Mouse (Mus musculus) urinary bladder, postnatal 14 days (tissue): Measurements from ENCODE around the gene Ripply3.
"Not testable (repeated sequence)": the region's sequence is repeated elsewhere in the genome, so short reads cannot be mapped to it uniquely, and the experiment has no call there.

Experiments used
- DNase-seq: peaks from one replicate; pipeline ENCODE4 v3.0.0; 2021; ENCODE audit warnings: low spot score

Gene Ripply3

DNA sequence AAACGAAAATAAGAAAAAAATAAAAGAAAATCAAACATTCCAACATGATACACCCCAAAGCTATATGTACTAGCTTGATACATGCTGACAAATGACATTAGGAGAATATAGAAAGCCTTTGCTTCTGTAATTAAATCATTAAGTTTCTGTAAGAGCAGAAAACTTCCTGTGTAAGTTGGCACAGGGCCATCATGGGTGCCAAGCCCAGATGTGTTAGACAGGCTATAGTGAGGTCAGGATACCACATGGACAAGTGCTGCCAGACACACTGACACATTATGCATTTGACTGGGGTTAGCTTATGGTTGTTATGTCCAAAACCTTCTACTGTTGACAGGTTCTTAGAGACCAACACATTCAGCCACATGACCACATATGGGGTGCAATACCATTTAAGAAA lies 13.0 kb upstream of the Ripply3 start:
- no peak for DNase-seq

DNA sequence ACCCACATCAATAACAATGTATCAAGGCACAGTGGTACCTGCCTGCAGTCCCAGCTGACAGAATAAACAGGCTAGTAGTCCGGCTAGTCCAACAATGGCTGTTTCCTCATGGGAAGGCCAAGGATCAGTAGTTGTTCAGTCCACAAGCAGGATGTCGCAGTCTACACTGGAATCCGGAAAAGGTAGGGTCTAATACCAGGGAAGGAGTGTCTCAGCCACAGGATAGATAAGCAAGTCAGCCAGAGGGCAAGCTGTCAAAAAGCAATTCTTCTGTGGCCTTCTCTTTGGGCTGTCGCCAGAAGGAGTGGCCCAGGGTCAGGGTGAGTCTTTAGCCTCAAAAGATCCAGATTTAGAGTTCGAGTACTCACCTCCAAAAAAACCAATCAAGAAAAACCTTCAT lies 10.5 kb upstream of the Ripply3 start:
- DNase-seq, result peak; percentile 52

DNA sequence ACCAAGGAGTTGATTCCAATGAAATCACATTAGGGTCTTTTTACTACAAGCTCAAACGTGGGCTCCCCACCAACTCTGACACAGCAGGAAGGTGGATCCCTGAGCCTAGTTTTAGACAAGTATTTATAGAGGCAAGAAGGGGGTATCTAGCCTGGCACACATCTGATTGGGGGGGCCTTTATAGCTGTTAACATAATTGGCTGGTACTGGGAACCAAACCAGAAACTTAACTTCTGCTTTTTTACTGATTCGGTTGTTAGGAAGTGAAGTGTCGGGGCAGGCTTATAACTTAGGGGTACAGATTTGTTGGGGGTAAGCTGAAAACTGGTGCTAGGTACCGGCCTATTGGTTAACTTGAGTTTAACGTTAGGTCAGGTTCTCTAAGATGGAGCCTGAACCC lies 8.0 kb upstream of the Ripply3 start:
- DNase-seq, result no peak

DNA sequence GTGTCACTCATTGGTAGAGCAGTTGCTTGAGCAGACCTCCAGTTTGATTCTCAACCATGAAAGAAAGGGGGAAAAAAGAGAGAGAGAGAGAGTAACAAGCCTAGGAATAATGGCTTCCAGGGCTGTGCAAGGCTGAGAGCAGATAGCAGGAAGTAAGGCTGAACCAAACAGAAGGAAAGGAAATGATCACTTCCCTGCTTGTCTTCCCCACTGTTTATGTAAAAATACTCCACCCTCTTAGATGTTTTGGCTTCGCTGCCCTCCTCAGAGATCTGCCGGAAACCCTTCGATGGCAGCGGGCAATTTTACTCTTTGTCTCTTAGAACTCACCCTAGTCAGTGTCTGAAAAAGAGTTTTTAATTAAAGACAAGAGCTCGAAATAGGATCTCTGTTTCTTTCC lies 4.5 kb upstream of the Ripply3 start:
- no peak for DNase-seq

DNA sequence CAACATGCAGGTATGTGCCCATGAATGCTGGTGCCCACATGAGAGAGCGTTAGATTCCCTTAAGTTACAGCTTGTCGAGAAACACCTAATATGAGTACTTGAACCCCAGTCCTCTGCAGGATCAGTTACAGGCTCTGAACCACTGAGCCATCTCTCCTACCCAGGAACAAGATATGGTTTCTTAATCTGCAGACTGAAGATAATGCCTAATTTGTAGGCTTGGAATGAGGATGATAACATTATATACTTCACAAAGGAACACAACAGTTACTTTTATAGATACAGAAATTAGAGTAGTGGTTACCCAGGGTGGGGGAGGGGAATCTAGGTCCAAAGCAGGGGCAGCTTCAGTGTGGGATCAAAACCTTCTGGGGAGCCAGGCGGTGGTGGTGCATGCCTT lies 2.2 kb upstream of the Ripply3 start:
- no peak for DNase-seq

DNA sequence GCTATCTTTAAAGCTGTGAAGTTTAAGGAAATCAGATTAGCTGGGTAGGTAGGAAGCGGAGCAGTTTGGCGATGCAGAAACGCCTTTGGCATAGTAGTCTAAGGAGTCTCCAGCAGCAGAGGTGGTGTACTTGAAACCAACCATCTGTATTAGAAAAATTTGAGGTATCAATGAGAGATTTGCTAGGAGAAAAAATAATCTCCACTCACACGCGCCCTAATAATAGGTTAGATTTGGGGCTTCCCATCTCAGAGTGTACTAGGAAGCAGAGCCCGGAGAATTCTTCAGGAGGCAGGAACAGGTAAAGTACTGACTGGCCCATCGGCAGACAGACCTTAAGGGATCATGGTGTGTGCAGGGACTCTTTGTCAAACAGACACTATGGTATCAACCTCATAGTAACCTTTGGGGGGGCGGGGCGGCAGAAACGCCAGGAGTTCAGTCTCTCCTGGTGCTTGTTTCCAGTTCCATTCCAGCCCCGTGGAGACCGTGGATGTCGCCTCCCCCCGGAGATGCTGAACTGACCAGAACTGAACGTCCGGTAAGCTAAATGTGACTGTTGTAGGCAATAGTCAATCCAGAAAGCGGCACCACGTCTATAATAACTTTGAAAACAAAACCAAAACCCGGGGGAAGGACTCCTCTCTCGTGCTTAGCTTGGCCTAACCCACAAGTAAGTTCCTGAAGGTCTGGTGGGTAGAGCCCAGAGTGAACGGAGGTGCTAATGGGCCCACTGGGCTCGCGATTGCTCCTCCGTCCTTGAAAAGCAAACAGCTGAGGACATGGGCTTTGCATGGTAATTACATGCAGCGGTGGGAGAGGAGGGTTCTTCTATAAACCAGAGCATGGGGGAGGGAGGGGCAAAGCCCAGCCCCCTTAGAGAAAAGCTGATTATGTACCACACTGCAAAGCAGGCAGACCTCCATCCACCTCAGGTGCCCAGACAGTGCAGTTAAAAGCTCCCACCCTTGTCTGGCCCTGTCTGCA lies 954 bp downstream of the Ripply3 start:
- DNase-seq, result no peak

DNA sequence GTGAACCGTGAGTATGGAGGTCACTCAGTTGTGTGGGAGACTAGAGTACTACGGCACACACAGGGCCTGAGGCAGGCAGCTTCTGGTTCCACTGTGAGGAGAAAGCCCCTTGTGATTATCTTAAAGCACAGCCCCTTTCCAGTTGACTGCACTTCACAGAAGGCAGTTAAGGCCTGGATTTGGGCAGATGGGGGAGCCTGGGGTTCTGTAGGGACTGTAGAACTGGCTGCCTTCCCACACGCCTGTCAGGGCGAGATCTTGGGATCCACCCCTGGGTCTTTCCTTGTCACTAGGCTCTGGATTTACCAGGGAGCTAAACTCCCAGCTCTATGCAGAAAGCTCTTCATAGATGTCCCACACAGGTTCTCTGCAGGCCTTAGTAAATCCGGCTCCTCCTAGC lies 2.2 kb downstream of the Ripply3 start:
- DNase-seq, result no peak

DNA sequence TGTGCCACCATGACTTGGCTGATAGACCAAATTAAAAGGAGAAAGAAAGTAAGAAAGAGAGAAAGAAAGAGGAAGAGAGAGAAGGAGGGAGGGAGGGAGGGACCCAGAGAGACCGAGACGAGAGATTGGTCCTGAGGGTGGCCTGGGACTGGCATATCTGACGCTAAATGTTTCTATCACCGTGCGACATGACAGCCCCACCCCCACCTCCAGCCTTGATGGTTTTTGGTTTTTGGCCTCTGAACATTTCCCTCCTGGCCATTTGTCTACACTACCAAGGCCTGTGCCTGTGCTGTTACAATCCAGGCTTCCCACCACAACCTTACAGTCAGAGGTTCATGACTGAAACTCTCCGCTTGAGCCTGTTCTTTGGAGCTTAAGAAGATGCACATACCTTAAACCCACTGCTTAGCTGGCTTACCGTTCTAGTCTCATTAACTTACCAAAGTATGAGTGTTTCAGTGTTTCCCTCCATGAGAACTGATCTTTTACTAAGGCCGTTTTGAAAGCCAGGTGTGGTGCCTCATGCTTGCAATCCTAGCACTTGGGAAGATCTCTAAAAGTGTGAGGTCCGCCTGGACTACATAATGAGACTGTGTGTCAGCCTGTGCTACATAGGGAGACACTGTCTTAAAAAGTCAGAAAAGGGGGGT lies 3.1 kb downstream of the Ripply3 start:
- DNase-seq, result no peak

DNA sequence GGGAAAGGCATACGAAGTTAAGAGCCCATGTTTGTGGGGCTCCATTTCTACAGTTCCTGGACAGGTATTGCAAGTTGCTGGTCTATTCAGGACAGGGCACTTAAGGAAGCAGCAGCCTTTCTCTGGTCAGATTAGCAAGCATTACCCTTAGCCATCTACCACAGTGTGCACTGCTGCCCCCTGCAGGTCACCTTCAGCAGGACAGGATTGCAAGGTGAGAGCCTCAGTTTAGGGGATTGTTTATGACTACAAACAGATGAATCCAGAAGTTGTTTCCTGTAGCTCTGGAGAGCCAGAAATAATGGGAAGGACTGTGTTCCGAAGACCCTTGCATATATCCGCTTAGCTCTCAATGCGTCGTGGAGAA lies 3.6 kb downstream of the Ripply3 start:
- peak; percentile 78 for DNase-seq

DNA sequence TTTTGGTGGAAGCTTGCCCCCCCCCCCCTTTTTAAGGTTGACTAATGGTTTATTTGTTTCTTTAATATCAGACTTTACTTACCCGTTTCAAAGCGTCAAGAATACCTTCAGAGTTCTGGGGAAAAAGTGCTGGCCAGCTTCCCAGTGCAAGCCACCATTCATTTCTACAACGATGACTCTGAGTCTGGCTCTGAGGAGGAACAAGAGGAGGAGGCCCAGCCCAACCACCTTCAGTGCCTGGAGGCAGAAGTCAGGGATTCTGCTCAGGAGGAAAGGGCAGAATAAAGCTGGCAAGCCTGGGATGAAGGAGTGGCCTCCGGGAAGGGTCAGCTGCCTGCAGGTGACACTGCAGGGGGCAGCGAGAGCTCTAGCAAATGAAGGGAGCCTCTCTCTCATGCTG lies 7.4 kb downstream of the Ripply3 start:
- DNase-seq, result no peak

DNA sequence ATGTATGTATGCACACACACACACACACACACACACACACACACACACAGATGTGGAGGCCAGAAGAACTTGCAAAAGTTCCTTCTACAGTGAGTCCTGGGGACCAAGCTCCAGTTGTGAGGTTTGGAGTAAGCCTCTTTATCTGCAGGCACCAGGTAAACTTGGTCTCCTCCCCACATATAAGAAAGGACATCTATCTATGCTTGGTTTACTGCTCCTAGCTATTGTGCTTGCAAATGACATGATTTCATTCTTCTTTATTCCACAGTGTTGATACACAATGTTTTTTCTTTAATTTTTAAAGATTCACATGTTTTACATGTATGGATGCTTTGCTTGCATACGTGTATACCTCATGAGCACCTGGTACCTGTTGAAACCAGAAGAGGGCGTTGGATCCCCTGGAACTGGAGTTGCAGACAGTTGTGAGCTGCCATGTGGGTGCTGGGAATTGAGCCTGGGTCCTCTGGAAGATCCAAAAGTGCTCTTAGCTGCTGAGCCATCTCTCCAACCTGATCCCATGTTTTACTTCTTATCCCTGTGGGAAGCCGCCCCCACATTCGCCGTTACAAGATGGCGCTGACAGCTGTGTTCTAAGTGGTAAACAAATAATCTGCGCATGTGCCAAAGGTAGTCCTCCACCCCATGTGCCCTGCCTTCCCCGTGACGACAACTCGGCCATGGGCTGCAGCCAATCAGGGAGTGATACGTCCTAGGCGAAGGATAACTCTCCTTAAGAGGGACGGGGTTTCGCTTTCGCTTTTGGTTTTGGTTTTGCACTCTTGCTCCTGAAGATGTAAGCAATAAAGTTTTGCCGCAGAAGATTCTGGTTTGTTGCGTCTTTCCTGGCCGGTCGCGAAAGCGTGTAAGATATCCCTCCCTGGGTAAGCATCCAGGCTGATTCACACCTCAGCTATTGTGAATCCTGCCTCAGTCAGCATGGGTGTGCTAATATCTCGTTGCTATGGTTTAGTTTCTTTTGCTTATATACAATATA lies 11.2 kb downstream of the Ripply3 start:
- DNase-seq, result not testable (repeated sequence)

DNA sequence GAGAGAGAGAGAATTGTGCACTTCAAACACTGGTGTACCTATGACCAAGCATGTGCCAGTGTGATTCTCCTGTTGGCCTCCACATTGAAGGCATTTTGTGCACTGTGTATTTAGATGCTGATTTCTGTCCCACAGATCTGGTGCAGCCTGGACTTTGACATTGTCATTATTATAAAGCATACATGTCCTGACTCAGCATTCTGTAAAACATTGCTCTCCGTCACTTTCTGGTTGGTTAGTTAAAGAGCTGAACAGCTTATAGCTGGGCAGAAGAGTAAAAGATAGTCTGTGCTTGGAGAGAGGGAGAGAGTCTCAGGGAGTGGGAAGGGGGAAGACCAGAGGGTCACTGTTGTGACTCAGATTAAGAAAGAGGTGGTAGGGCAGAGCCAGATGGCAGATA lies 17.5 kb downstream of the Ripply3 start:
- no peak for DNase-seq

DNA sequence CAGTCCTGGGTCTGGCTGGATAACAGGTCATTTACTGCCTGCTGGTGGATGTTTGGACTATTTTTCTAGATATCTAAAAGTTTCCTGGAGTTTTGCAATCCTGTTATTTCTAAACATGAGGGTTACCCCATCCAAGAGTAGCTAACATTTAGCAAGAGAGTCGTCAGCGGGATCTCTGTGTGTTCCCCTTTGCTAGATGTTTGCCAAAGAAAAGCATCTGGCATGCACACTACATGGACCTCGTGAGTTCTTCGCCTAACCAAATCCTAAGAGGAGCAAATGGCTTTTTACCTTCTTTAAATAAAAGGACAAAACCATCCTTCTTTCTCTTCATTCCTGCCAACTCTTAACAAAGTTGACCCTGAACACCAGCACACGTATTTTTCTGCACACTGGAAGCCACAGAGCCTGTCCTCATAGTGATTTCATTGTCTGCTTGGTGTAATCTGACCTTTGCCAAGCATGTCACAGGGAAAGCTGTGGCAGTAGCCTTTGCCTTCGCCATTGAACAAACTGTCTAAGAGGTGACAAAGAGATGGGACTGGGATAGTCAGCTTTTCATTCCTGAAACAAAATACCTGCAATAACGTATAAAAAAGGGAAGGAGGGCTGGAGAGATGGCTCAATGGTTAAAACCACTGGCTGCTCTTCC lies 19.0 kb downstream of the Ripply3 start:
- no peak for DNase-seq

DNA sequence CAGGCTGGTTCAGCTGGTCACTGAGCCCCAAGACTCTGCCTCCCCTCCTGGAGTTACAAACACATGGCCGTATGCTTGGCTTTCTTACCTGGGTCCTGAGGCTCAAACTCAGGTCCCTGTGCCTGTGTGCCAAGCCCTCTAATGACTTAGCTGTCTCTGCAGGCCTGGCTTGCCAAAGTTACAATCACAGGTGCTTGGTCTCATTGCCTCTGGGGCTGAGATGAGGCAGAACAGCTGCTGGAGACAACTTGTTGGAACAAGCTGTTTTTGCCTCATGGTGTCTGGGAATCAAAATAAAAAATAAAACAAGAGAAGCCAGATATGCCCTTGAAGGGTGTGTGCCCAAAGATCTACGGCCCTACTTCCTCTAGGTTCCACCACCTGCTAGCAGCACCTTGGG lies 20.6 kb downstream of the Ripply3 start:
- no peak for DNase-seq

DNA sequence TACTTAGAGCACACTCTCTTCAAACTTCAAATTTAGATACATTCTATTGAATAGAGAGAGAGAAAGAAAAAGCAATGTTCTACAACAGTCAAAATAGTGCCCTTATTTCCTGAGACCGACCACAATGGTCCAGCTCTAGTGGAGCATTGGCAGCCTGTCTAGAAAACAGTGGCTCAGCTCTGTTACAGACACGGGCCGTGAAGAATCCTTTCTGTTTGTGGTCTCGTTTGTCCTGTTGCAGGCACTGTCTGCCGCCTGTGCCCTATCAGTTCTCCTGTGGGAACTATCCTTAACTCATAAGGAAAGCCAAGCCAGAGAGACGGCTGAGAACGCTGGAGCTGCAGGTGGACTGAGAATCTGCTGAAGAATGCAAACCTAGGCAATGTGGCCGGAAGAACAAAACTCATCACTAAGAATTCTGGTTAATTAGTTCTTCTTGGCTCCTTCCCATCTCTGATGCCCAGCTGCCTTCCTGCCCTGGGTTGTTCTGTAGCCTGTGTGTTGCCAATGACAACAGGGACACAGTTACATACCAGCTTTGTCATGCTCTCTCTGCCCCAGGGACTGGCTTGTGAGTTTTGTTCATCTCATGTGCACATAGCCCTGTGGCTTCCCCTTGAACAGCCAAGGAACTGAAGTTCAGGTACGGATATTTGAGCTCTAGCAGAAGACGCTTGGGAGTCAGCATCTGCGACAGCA lies 21.5 kb downstream of the Ripply3 start:
- DNase-seq, result no peak

DNA sequence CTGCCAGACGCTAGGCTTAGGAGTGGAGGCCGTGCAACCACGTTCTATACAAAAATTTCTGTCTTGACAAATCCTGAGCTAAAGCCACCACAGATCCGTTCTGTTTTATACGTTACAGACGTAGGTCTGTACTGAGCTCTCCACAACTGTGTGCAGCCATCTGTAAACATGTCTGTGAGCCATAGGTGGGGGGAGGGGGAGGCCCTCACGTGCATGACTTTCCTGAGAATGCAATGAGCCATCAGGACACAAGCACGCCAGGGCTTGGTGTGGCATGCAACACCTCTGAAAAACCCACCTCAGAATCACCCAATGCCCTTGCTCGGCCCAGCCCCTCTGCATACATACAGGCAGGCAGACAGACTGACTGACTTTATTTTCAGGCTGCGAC lies 22.1 kb downstream of the Ripply3 start:
- DNase-seq, result no peak

DNA sequence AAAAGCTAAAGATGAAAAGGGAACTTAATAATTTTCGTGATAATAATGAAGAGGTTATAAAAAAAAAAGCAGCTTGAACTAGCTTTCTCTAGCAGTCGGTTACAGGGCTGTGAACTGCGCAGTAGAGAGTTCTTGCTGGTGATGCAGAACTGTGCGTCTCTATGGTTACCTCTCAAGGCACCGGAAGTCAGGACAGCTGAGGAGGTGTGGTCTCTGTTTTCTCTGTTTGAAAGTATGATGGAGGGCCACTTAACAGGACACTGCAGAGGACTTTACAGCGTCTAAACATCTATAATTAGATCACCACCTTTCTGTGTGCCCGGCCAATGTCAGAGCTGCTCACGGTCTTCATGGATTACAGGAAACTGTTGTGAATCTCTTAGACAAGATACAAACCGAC lies 26.2 kb downstream of the Ripply3 start:
- no peak for DNase-seq

DNA sequence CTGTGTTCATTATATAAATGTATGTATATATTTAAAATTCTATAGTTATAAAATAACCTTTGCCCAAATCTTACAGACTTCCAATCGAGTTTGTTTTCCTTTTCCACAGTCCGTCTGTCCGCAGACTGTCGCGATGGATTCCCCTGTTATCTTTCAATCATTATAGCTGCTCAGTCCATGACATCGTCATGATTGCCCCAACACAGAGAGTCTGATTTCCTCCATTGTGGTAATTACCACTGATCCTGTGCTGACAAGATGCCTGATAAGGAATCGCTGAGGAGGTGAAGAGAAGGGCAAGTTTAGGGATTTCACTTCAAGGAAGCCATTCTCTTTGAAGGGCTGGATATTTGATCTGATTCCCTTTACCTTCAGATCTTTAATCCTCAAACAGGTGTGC lies 27.8 kb downstream of the Ripply3 start:
- DNase-seq, result no peak

DNA sequence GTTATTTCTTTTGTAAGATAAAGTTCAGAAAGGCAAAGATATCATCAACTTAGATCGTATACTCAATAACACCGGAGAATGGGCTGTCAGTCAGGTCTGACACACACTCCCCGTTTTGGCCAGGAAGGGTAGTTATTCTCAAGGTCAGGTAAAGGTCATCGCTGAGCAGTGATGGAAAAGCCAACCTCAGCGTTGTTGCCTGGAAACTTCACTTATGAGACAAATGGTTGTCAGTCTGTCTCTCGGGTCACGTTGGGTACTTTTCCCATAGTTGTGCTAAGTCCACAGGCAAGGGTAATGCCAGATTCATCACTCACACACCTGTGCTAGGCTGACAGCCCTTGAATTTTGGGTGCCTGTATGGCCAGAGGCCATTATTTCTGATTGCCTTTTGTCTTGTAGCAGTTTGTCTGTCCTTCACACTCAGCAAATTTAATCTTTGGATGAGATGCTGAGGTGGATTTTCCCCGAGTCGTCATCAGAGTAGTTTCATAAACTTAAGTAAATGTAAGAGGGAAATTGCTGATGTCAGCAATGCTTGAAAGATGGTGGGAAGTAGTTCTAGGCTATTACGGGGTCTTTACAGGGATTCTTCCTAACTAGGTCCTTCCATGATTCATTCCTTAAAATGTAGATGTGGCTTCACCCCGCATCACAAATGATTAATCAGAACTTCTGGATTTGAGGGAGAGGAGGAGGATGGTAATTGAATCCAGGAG lies 28.7 kb downstream of the Ripply3 start:
- DNase-seq, result no peak

DNA sequence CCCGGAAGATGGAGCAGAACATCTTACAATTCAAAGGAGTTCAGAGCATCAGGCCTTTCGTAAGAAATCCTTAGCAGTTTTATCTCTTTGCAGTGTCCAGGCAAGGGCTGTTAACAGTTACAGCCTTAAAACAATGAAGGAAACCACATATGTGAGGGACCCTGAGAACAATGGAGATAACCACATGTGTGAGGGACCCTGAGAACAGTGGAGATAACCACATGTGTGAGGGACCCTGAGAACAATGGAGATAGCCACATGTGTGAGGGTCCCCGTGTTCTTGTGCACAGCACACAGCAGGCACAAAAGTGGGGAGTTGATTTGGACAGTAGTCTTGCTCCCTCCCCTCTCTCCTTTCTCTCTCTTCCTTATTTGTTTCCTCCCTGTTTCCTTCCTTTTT lies 29.9 kb downstream of the Ripply3 start:
- DNase-seq, result no peak
